Mouse (Mus musculus) cerebellum, adult 11-12 months (tissue): ENCODE results near the gene Rbfox2.
"Not testable (repeated sequence)": the region's sequence is repeated elsewhere in the genome, so short reads cannot be mapped to it uniquely, and the experiment has no call there.

Experiments used
- DNase-seq: peaks from one replicate; pipeline ENCODE4 v3.0.0; 2022

The Rbfox2 gene

DNA sequence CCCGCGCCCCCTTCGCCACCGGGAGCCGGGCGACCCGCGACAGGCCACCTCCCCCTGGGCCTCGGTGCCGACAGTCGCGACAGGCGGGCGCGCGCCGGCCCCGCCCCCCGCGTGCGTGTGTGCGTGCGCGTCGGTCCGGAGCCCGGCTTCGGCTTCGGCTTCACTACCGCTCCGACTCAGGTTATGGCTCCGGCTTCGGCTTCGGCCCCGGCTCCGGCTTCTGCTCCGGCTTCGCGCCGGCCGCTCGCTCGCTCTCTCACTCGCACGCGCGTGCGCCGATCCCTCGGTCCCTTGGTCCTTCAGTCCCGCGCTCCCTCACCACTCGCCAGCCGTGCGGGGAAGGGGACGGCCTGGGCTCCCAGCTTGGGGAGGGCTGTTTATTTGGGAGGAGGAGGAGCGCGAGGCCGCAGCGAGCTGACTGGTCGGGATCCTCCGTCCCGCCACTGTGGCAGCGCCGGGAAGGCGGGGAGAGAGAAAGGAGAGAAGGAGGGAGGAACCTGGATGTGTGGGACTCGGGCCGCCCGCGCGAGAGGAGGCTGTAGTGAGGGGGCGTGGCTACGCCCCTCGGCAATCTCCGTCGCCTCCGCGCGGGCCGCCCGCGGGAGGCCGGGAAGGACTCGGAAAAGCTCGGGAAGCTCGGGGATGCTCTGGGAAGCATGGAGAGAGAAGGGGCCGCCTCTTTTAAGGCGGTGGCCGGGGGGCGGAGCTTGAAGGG is at the start of gene Rbfox2:
TSS of gene Rbfox2 (minus strand) at position 458 of the 715 bp plus-strand sequence.
- DNase-seq: peak; percentile 97

GRCm38 (mm10) chr15:77356248-77356810 is 49.5 kb upstream of the Rbfox2 start:
- peak; percentile 50 for DNase-seq

DNA sequence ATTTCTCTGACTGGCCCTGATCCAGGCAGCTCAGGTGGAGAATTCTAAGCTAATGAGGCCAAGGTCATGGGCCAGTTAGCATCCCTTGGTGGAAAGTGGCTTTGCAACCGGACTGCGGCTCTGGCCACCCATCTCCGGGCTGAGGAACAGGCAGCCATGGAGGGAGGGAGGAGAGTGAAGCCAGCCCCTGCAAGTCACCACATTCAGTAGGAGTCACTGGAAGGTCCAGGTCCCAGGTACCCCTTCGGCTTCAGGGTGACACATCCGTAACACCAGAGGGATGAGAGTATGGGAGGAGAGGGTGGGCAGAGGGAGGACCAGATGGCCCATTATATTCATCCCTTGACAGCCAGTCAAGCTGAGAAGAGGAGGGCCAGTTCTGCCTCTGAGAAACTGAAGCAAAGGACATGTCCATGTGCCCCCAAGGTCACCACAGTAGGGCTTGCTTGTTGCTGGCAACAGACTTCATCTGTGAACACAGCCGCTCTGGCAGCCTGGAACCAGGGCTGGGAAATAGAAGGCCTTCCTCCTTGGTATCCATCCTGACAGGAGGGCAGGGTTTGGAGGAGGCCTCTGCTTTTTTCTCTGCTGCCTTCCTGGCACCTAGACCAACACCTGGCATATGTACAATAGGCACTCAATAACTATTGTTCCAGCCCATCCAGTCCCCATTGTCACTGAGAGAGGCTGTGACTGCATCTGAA is 48.2 kb upstream of the Rbfox2 start:
- DNase-seq: peak; percentile 64

DNA sequence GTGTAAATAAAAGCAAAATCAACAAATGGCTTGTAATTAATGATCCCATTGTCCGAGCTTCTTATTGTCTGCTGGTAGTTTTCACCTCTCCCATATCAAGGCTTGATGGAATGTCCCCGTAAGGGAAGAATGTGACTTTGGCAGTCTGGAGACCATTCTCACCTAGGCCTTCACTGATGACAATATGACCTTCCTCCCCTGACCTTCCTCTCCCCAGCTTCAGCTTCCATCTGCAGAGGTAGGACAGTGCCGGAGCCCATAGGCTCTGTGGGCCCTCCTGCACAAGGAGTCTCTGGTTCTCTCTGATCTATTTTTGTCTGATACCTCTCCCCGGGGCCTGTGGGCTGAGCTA is 47.7 kb upstream of the Rbfox2 start:
- DNase-seq: no peak

GRCm38 (mm10) chr15:77353764-77354163 is 47.0 kb upstream of the Rbfox2 start:
- no peak for DNase-seq

- no peak for DNase-seq
These were observed 46.1 kb upstream of the Rbfox2 start for GRCm38 (mm10) chr15:77352863-77353262.

DNA sequence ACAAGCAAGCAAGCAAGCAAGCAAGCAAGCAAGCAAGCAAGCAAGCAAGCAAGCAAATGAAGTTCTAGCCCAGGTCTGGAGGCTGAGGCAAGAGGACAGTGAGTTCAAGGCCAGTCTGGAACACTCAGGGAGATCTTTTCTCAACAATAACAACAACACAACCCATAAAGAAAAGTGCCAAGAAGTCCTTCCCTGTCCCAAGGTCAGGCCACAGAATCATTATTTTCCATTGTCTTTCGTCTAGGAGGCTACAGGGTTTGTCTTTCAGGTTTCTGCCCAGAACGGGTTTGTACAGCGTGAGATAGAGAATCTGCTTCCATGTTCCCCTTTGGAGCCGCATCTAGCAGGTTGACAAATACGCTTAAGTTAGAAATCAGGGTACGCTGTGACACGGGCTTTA is 43.3 kb upstream of the Rbfox2 start:
- DNase-seq: no peak

GRCm38 (mm10) chr15:77348146-77348545 is 41.3 kb upstream of the Rbfox2 start:
- no peak for DNase-seq

DNA sequence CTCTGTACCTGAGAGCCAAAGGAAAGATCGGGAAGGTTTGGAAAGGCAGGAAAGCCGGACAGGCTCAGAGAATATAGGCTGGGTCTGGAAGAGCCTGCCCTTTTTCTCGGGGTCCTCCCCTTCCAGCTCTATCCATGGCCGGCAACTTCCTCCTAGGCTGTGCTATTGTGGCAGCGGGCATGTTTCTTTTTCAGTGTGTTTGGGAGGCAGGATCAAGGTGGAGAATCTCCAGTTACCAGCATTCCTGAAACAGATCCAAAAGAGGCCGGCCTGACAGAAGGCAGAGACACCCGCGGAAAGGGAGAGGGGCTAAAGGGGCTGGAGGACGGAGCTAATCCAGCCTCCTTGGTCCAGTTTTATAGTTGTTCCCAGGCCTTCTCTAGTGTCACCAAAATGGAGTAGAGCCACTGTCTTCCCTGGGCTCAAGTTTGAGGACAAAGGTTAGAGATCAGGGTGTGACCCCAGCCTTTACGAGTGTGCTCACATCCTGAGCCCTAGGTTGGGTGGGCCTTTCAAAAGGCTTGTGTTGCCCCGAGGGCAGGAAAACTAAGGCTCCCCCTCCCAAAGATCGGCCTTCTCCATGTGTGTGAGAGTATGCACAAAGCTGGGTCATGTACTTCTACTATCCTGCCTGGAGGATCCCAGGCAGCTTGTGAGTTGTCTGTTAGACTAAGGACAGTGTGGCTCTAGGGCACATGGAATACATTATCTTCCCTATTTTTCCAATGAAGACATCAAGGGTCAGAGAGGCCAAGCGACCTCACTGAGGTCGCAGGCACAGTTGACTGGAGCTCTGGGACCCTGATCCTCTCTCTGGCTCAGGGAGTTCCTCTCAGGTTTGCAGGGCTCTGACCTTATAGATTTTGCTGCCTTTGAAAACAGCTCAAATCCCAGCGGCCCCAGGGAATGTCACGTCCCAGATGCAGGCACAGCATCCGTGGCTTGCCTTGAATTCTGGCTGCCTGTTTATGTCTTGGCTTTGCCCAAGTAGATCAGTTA is 37.6 kb upstream of the Rbfox2 start:
- DNase-seq: no peak

GRCm38 (mm10) chr15:77343527-77344091 is 36.8 kb upstream of the Rbfox2 start:
- DNase-seq: peak; percentile 64

DNA sequence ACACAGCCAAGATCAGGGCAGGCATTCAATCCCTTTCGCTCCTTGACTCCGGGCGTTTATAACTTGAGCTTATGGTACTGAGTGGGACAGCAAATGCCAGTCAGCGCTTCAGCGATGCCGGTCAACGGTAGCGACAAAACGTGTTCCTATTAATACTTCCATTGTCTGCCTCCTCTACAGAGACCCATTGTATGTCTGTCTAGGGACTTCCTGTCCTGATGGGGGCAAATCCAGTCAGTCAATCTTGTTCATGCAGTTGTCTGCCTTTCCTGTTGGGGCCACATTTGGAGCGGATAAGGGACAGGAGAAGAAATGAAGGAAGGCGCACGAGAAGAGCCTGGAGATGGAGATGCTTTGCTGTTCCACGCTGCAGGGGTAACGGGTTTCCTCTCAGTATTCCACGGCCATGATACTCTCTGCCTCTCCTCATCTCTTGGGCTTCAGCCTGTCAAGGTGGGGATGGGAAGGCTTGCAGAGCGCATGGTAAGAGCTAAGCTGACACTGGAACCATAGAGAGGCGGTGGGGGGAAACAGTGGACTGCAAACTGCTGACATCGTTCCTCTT is 36.2 kb upstream of the Rbfox2 start:
- no peak for DNase-seq

DNA sequence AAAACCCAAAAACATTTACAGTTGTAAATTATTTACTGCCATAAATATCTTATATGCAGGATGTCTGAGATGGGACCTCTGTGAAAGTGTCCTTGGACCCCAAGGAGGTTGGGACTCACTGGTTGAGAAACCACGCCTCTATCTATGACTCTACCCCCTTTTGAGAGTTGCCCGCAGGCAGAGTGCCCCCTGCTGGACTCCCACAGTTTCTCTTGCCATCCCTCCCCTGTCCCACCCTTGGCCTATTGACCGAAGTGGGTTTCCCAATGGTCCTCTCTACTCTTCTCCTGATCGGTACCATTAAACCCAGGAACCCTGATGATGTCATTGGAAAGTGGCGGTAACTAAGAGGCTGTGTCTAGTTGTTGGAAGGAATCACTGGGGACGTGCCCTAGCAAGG is 35.2 kb upstream of the Rbfox2 start:
- DNase-seq: no peak

- no peak for DNase-seq
These were observed 33.8 kb upstream of the Rbfox2 start for GRCm38 (mm10) chr15:77340581-77340980.

- no peak for DNase-seq
These were observed 32.2 kb upstream of the Rbfox2 start for GRCm38 (mm10) chr15:77338924-77339429.

DNA sequence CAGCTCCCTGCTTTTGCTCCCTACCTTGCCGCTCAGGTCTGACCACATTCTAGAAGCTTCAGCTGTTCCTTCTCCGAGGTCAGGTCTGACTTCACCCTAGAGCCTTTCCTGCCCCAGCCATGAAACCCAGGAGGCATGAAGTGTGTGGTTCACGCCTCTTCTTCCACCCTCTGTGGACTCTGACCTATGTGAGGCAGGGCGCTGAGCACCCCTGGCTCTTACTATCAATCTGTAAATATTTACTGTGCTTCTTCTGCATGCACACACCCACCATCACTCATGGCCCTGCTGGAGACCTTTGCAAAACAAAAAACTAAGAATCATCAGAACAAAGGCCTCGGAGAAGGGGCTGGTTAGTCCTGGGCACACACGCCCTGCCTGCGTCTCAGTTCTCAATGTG is 31.6 kb upstream of the Rbfox2 start:
- no peak for DNase-seq

DNA sequence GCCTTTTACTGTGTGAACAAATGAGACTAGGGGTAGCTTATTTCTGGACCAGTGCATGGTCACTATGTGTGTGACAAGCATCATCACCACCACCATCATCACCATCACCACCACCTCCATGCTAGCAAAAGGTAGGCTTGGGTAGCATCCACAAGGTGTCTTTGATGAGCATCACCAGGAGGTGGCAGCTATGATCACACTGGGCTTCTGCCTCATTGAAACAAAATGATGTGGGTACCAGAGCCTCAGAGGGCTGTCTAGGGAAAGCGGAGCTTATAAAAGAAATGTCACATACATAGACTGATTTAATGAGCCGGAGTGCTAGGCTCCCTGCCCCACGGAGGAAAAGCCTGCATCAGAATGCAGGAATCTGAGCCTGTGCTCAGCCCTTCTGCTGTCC is 31.1 kb upstream of the Rbfox2 start:
- no peak for DNase-seq

- DNase-seq: no peak
These were observed 30.2 kb upstream of the Rbfox2 start for GRCm38 (mm10) chr15:77336968-77337341.

- peak; percentile 82 for DNase-seq
These were observed 29.6 kb upstream of the Rbfox2 start for GRCm38 (mm10) chr15:77336287-77336967.

GRCm38 (mm10) chr15:77335185-77335584 is 28.4 kb upstream of the Rbfox2 start:
- DNase-seq: not testable (repeated sequence)

GRCm38 (mm10) chr15:77332272-77332991 is 25.6 kb upstream of the Rbfox2 start:
- no peak for DNase-seq

DNA sequence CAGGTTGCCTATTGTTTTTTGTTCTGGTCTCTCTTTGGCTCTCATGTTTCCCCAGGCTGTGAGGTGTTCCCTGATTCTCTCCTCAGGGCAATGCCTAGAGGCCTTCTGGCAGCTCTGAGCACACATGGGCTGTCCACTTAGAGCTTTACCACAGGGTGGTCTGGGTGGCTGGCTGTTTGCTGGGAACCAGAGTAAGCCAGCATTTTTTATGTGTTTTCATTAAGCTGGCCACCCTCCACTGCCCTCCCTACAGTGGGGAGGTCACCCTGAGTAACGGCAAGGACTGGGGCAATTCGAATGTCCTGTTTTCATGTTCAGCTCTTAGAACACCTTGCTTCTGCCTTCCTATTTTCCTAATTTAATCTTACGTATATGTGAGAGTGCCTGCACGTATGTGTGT is 24.6 kb upstream of the Rbfox2 start:
- no peak for DNase-seq
